Mouse (Mus musculus) hindbrain, embryonic 11.5 days (tissue): Measurements from ENCODE around the gene Nrarp. TPM values are rescaled to one million over a fixed set of nuclear protein-coding genes. Genes with fewer than 3 reads are reported as not detected.

Experiments used
- ATAC-seq: fragments of 200-750 bp; cut with Nextera tagmentation; 2 replicates; pipeline ENCODE4 v1.8.0; 2017; ENCODE audit warnings: mild to moderate bottlenecking, moderate TSS enrichment, moderate library complexity; ENCODE audit not compliant: low FRiP score
- DNase-seq: peaks from one replicate; pipeline ENCODE4 v3.0.0-alpha.2; 2015; ENCODE audit warnings: low spot score
- H3K27ac ChIP-seq: fragments of 300-500 bp; sonication (generic); 2 replicates; pipeline ENCODE4 v1.5.1; 2014; ENCODE audit warnings: mild to moderate bottlenecking, low read depth, low read length
- H3K27me3 ChIP-seq: fragments of 300-500 bp; sonication (generic); 2 replicates; pipeline ENCODE4 v1.6.1; 2014; ENCODE audit warnings: mild to moderate bottlenecking, low read length, moderate library complexity, mixed read lengths; ENCODE audit not compliant: control insufficient read depth, insufficient read depth
- H3K36me3 ChIP-seq: fragments of 300-500 bp; sonication (generic); 2 replicates; pipeline ENCODE4 v1.6.1; 2014; ENCODE audit warnings: mild to moderate bottlenecking, low read length, moderate library complexity, mixed read lengths; ENCODE audit not compliant: control insufficient read depth, insufficient read depth
- H3K4me1 ChIP-seq: fragments of 300-500 bp; sonication (generic); replicated peaks from 2 replicates; pipeline ENCODE4 v1.6.1; 2014; ENCODE audit warnings: low read length, mixed read lengths; ENCODE audit not compliant: control insufficient read depth, insufficient read depth
- H3K4me2 ChIP-seq: fragments of 300-500 bp; sonication (generic); replicated peaks from 2 replicates; pipeline ENCODE4 v1.6.1; 2014; ENCODE audit warnings: mild to moderate bottlenecking, low read depth, low read length
- H3K4me3 ChIP-seq: fragments of 300-500 bp; sonication (generic); 2 replicates; pipeline ENCODE4 v1.5.1; 2014; ENCODE audit warnings: low read depth, low read length
- H3K9ac ChIP-seq: fragments of 300-500 bp; sonication (generic); 2 replicates; pipeline ENCODE4 v1.6.1; 2014; ENCODE audit warnings: low read depth, low read length
- H3K9me3 ChIP-seq: fragments of 300-500 bp; sonication (generic); 2 replicates; pipeline ENCODE4 v1.6.1; 2016; ENCODE audit warnings: low read length; ENCODE audit not compliant: control insufficient read depth
- WGBS: fragments of 180-500 bp; shearing (Covaris S2); extraction: QIAGEN DNeasy Blood & Tissue Kit; methylation state at CpG from one replicate; pipeline ENCODE4 v1.1.7; 2014; 5-methylcytosine and 5-hydroxymethylcytosine counted together
- polyA plus RNA-seq: library from polyadenylated mRNA; unstranded; fragments of >200 nt; fragmentation: Nextera tagmentation; extraction: Ambion mirVana; gene quantifications from 2 replicates; pipeline ENCODE4 v1.2.1, GENCODE M21; 2014

Gene Nrarp
- polyA plus RNA-seq, 1 experiment from 2014 or later, result 44.6 TPM

GRCm38 (mm10) chr2:25151280-25151956 lies 29.1 kb upstream of the Nrarp start:
- Histone ChIP-seq H3K27ac (no peak overlapping the region), H3K9ac (no peak overlapping the region), H3K9me3 (no peaks in the 10 kb centered on the region), H3K27me3 (no peaks in the 10 kb centered on the region), H3K36me3 (no peaks in the 10 kb centered on the region), H3K4me3 (no peak overlapping the region), H3K4me2 (no peak overlapping the region), H3K4me1 (no peaks in the 10 kb centered on the region)
- DNase-seq (no peak), ATAC-seq (no peak)
- WGBS, result 77% methylated on average over 4 of the region's 4 CpGs

- Histone ChIP-seq H3K36me3 (no peaks in the 10 kb centered on the region), H3K27me3 (no peaks in the 10 kb centered on the region), H3K27ac (no peak overlapping the region), H3K4me1 (no peaks in the 10 kb centered on the region), H3K4me3 (no peak overlapping the region), H3K4me2 (no peak overlapping the region), H3K9ac (no peak overlapping the region), H3K9me3 (no peaks in the 10 kb centered on the region)
- ATAC-seq, result no peak
- WGBS, result 86% methylated on average over 3 of the region's 3 CpGs
- no peak for DNase-seq
Observed at GRCm38 (mm10) chr2:25156177-25156576, 24.4 kb upstream of the Nrarp start.

- ATAC-seq, result no peak
- WGBS, result 48% methylated on average over 2 of the region's 2 CpGs
- H3K4me3 ChIP-seq, result no peak overlapping the region
Observed at GRCm38 (mm10) chr2:25156990-25157389, 23.6 kb upstream of the Nrarp start.

GRCm38 (mm10) chr2:25157655-25158054 lies 22.9 kb upstream of the Nrarp start:
- DNase-seq, result peak; percentile 69
- H3K9me3 ChIP-seq, result no peaks in the 10 kb centered on the region
- WGBS, result 41% methylated on average over 2 of the region's 2 CpGs
- H3K4me2 ChIP-seq, result no peak overlapping the region
- ATAC-seq, result no peak
- no peaks in the 10 kb centered on the region for H3K27me3 ChIP-seq
- H3K4me3 ChIP-seq, result no peak overlapping the region
- no peaks in the 10 kb centered on the region for H3K36me3 ChIP-seq
- H3K27ac ChIP-seq, result no peak overlapping the region
- H3K4me1 ChIP-seq, result no peaks in the 10 kb centered on the region
- no peak overlapping the region for H3K9ac ChIP-seq

More at GRCm38 (mm10) chr2:25156990-25157389, 23.6 kb upstream of the Nrarp start:
- Histone ChIP-seq H3K27me3 (no peaks in the 10 kb centered on the region), H3K4me1 (no peaks in the 10 kb centered on the region), H3K9ac (no peak overlapping the region), H3K4me2 (no peak overlapping the region), H3K36me3 (no peaks in the 10 kb centered on the region), H3K9me3 (no peaks in the 10 kb centered on the region), H3K27ac (no peak overlapping the region)
- DNase-seq, result no peak

GRCm38 (mm10) chr2:25167481-25167880 lies 13.1 kb upstream of the Nrarp start:
- peak overlapping the region; percentile 28 for H3K4me3 ChIP-seq
- DNase-seq (no peak), ATAC-seq (peak; percentile 34)
- H3K4me2 ChIP-seq, result peak overlapping the region; percentile 49
- peak overlapping the region; percentile 63 for H3K9ac ChIP-seq
- H3K9me3 ChIP-seq, result no peaks in the 10 kb centered on the region
- peaks cover 40% of the 10 kb centered on the region for H3K4me1 ChIP-seq
- no peaks in the 10 kb centered on the region for H3K36me3 ChIP-seq
- H3K27me3 ChIP-seq, result no peaks in the 10 kb centered on the region
- WGBS, result 19% methylated on average over 4 of the region's 4 CpGs
- peak overlapping the region; percentile 86 for H3K27ac ChIP-seq

- Histone ChIP-seq H3K4me3 (peak overlapping the region; percentile 28), H3K9me3 (no peaks in the 10 kb centered on the region), H3K27ac (peak overlapping the region; percentile 86), H3K9ac (peak overlapping the region; percentile 63), H3K36me3 (no peaks in the 10 kb centered on the region), H3K4me2 (peak overlapping the region; percentile 49), H3K4me1 (peaks cover 37% of the 10 kb centered on the region), H3K27me3 (no peaks in the 10 kb centered on the region)
- ATAC-seq, result peak; percentile 82
- peak; percentile 88 for DNase-seq
- WGBS, result 0% methylated on average over 15 of the region's 41 CpGs
Observed at GRCm38 (mm10) chr2:25167919-25168664, 12.5 kb upstream of the Nrarp start.

- H3K9me3 ChIP-seq, result no peaks in the 10 kb centered on the region
- peak overlapping the region; percentile 49 for H3K4me2 ChIP-seq
- H3K27me3 ChIP-seq, result no peaks in the 10 kb centered on the region
- peak overlapping the region; percentile 63; the same call in 1 of the 2 replicates for H3K9ac ChIP-seq
- H3K4me1 ChIP-seq, result peaks cover 32% of the 10 kb centered on the region
- DNase-seq (no peak), ATAC-seq (no peak; the same call in 1 of the 2 replicates)
- no peaks in the 10 kb centered on the region for H3K36me3 ChIP-seq
- 9% methylated on average over 2 of the region's 2 CpGs for WGBS
- peak overlapping the region; percentile 28 for H3K4me3 ChIP-seq
- peak overlapping the region; percentile 86 for H3K27ac ChIP-seq
Observed at GRCm38 (mm10) chr2:25168665-25168978, 11.9 kb upstream of the Nrarp start.

- Histone ChIP-seq H3K9ac (no peak overlapping the region), H3K4me1 (peaks cover 28% of the 10 kb centered on the region), H3K27me3 (no peaks in the 10 kb centered on the region; the same call in 1 of the 2 replicates), H3K9me3 (no peaks in the 10 kb centered on the region), H3K36me3 (no peaks in the 10 kb centered on the region), H3K27ac (peak overlapping the region; percentile 86), H3K4me3 (0 out of 2 replicates have a peak overlapping the region, but pooled peaks have one; percentile 8), H3K4me2 (0 out of 2 replicates have a peak overlapping the region, but pooled peaks have one; percentile 2)
- WGBS, result 9% methylated on average over 5 of the region's 5 CpGs
- no peak for ATAC-seq
- peak; percentile 70 for DNase-seq
Observed at GRCm38 (mm10) chr2:25169778-25170177, 10.8 kb upstream of the Nrarp start.
